Mouse (Mus musculus): ENCODE data around the gene Dock8. TPM values are rescaled to one million over a fixed set of nuclear protein-coding genes. Genes with fewer than 3 reads are reported as not detected.
A peak's percentile ranks its signal among the peaks of the same experiment; 100 is the strongest.

The Dock8 gene
- total and polyA plus RNA-seq, 2 experiments, result 8.9 to 9.7 TPM

- WGBS, result 75% methylated on average over 2 of the region's 2 CpGs
- no peaks in the 10 kb centered on the region for H3K79me2 ChIP-seq (ENCODE audit: control insufficient read depth, insufficient read depth, low read length)
Observed at GRCm38 (mm10) chr19:25133959-25134358, 134.6 kb downstream of the Dock8 start.

GRCm38 (mm10) chr19:25136171-25136570, 136.8 kb downstream of the Dock8 start:
- TF ChIP-seq POLR2A (IDR thresholded peaks at IDR 0.05; ENCODE audit: extremely low read depth, insufficient read depth, low read length) (no peak), CTCF (IDR thresholded peaks at IDR 0.05; ENCODE audit: low read depth, low read length) (no peak)
- Histone ChIP-seq H3K79me2 (ENCODE audit: control insufficient read depth, insufficient read depth, low read length) (no peaks in the 10 kb centered on the region), H3K27me3 (ENCODE audit: control insufficient read depth, insufficient read depth, low read length) (no peaks in the 10 kb centered on the region), H3K4me3 (ENCODE audit: insufficient read depth, low read depth, low read length) (no peak overlapping the region), H3K27ac (replicated peaks; ENCODE audit: insufficient read depth, low read depth, low read length) (no peak overlapping the region), H3K4me1 (ENCODE audit: control insufficient read depth, insufficient read depth, low read length) (peaks cover 4% of the 10 kb centered on the region; the same call in 1 of the 2 replicates), H3K9ac (ENCODE audit: low read depth, low read length) (no peak overlapping the region), H3K36me3 (ENCODE audit: control insufficient read depth, insufficient read depth, low read length) (peaks cover 48% of the 10 kb centered on the region)
- 81% methylated on average over 1 of the region's 1 CpGs for WGBS
- no peak for DNase-seq (ENCODE audit: extremely low read depth, low read depth, low spot score)

More at GRCm38 (mm10) chr19:25133959-25134358, 134.6 kb downstream of the Dock8 start:
- H3K36me3 ChIP-seq (ENCODE audit: control insufficient read depth, insufficient read depth, low read length), result peaks cover 36% of the 10 kb centered on the region
- no peak overlapping the region for H3K27ac ChIP-seq (replicated peaks; ENCODE audit: insufficient read depth, low read depth, low read length)
- peaks cover 4% of the 10 kb centered on the region; the same call in 1 of the 2 replicates for H3K4me1 ChIP-seq (ENCODE audit: control insufficient read depth, insufficient read depth, low read length)
- DNase-seq (ENCODE audit: extremely low read depth, low read depth, low spot score), result no peak
- H3K9ac ChIP-seq (ENCODE audit: low read depth, low read length), result no peak overlapping the region
- TF ChIP-seq POLR2A (IDR thresholded peaks at IDR 0.05; ENCODE audit: extremely low read depth, insufficient read depth, low read length) (no peak), CTCF (IDR thresholded peaks at IDR 0.05; ENCODE audit: low read depth, low read length) (no peak)
- no peaks in the 10 kb centered on the region for H3K27me3 ChIP-seq (ENCODE audit: control insufficient read depth, insufficient read depth, low read length)
- no peak overlapping the region for H3K4me3 ChIP-seq (ENCODE audit: insufficient read depth, low read depth, low read length)

GRCm38 (mm10) chr19:25137907-25138820, 138.8 kb downstream of the Dock8 start:
- Histone ChIP-seq H3K27ac (replicated peaks; ENCODE audit: insufficient read depth, low read depth, low read length) (peak overlapping the region; percentile 12), H3K9ac (ENCODE audit: low read depth, low read length) (no peak overlapping the region), H3K4me1 (ENCODE audit: control insufficient read depth, insufficient read depth, low read length) (peaks cover 4% of the 10 kb centered on the region; the same call in 1 of the 2 replicates), H3K4me3 (ENCODE audit: insufficient read depth, low read depth, low read length) (no peak overlapping the region), H3K27me3 (ENCODE audit: control insufficient read depth, insufficient read depth, low read length) (no peaks in the 10 kb centered on the region), H3K79me2 (ENCODE audit: control insufficient read depth, insufficient read depth, low read length) (no peaks in the 10 kb centered on the region), H3K36me3 (ENCODE audit: control insufficient read depth, insufficient read depth, low read length) (peaks cover 59% of the 10 kb centered on the region)
- TF ChIP-seq CTCF (IDR thresholded peaks at IDR 0.05; ENCODE audit: low read depth, low read length), result no peak
- no peak for TF ChIP-seq POLR2A (IDR thresholded peaks at IDR 0.05; ENCODE audit: extremely low read depth, insufficient read depth, low read length)
- 75% methylated on average over 16 of the region's 16 CpGs for WGBS
- DNase-seq (ENCODE audit: extremely low read depth, low read depth, low spot score), result peak; percentile 46

- Histone ChIP-seq H3K36me3 (ENCODE audit: control insufficient read depth, insufficient read depth, low read length) (peaks cover 37% of the 10 kb centered on the region), H3K4me3 (ENCODE audit: insufficient read depth, low read depth, low read length) (no peak overlapping the region)
Observed at GRCm38 (mm10) chr19:25144110-25145028, 145.0 kb downstream of the Dock8 start.

GRCm38 (mm10) chr19:25145116-25145515, 145.8 kb downstream of the Dock8 start:
- H3K9ac ChIP-seq (ENCODE audit: low read depth, low read length), result no peak overlapping the region

More at GRCm38 (mm10) chr19:25144110-25145028, 145.0 kb downstream of the Dock8 start:
- DNase-seq (ENCODE audit: extremely low read depth, low read depth, low spot score), result no peak
- WGBS, result 84% methylated on average over 17 of the region's 17 CpGs
- Histone ChIP-seq H3K4me1 (ENCODE audit: control insufficient read depth, insufficient read depth, low read length) (no peaks in the 10 kb centered on the region), H3K27ac (replicated peaks; ENCODE audit: insufficient read depth, low read depth, low read length) (no peak overlapping the region), H3K27me3 (ENCODE audit: control insufficient read depth, insufficient read depth, low read length) (no peaks in the 10 kb centered on the region), H3K79me2 (ENCODE audit: control insufficient read depth, insufficient read depth, low read length) (no peaks in the 10 kb centered on the region), H3K9ac (ENCODE audit: low read depth, low read length) (no peak overlapping the region)
- no peak for TF ChIP-seq CTCF (IDR thresholded peaks at IDR 0.05; ENCODE audit: low read depth, low read length)
- no peak for TF ChIP-seq POLR2A (IDR thresholded peaks at IDR 0.05; ENCODE audit: extremely low read depth, insufficient read depth, low read length)

More at GRCm38 (mm10) chr19:25145116-25145515, 145.8 kb downstream of the Dock8 start:
- Histone ChIP-seq H3K27me3 (ENCODE audit: control insufficient read depth, insufficient read depth, low read length) (no peaks in the 10 kb centered on the region), H3K4me3 (ENCODE audit: insufficient read depth, low read depth, low read length) (no peak overlapping the region), H3K79me2 (ENCODE audit: control insufficient read depth, insufficient read depth, low read length) (no peaks in the 10 kb centered on the region), H3K4me1 (ENCODE audit: control insufficient read depth, insufficient read depth, low read length) (no peaks in the 10 kb centered on the region), H3K36me3 (ENCODE audit: control insufficient read depth, insufficient read depth, low read length) (peaks cover 32% of the 10 kb centered on the region), H3K27ac (replicated peaks; ENCODE audit: insufficient read depth, low read depth, low read length) (no peak overlapping the region)
- no peak for DNase-seq (ENCODE audit: extremely low read depth, low read depth, low spot score)
- TF ChIP-seq CTCF (IDR thresholded peaks at IDR 0.05; ENCODE audit: low read depth, low read length), result no peak
- no peak for TF ChIP-seq POLR2A (IDR thresholded peaks at IDR 0.05; ENCODE audit: extremely low read depth, insufficient read depth, low read length)
- 96% methylated on average over 5 of the region's 5 CpGs for WGBS

All from liver, adult 2 months (tissue).